Mouse (Mus musculus) G1E (cell line): Measurements from ENCODE around the gene Misp. TPM values are rescaled to one million over a fixed set of nuclear protein-coding genes. Genes with fewer than 3 reads are reported as not detected.
A peak's percentile ranks its signal among the peaks of the same experiment; 100 is the strongest.

ENCODE experiments used
- ATAC-seq: 2 replicates; pipeline ENCODE4 v1.8.0; 2016; ENCODE audit warnings: mild to moderate bottlenecking; ENCODE audit not compliant: insufficient number of reproducible peaks, poor library complexity, low FRiP score, severe bottlenecking; ENCODE audit errors: extremely low read depth
- DNase-seq: peaks from one replicate; pipeline ENCODE4 v3.0.0; 2012; ENCODE audit warnings: low spot score
- H3K27me3 ChIP-seq: 2 replicates; pipeline ENCODE4 v1.6.1; 2012; ENCODE audit warnings: mild to moderate bottlenecking, low read length, inconsistent platforms; ENCODE audit not compliant: insufficient read depth
- H3K36me3 ChIP-seq: replicated peaks from 2 replicates; pipeline ENCODE3; 2012; ENCODE audit warnings: mild to moderate bottlenecking, inconsistent platforms
- H3K4me1 ChIP-seq: 2 replicates; pipeline ENCODE4 v1.6.1; 2012; ENCODE audit warnings: low read depth, low read length, inconsistent platforms, mixed read lengths; ENCODE audit not compliant: insufficient read depth
- H3K4me3 ChIP-seq: 2 replicates; pipeline ENCODE4 v1.5.1; 2012; ENCODE audit warnings: low read depth, mild to moderate bottlenecking, inconsistent platforms, low read length, moderate library complexity, mixed read lengths
- H3K9me3 ChIP-seq: replicated peaks from 2 replicates; pipeline ENCODE4 v1.6.1; 2012; ENCODE audit warnings: inconsistent platforms
- CTCF ChIP-seq: IDR thresholded peaks from 2 replicates; pipeline ENCODE4 v1.5.1; 2012; ENCODE audit warnings: low read depth, low read length, inconsistent platforms, mixed read lengths
- GATA1 ChIP-seq: IDR thresholded peaks from 2 replicates; pipeline ENCODE4 v1.6.1; 2012; ENCODE audit warnings: borderline replicate concordance, low read length, inconsistent platforms, mixed read lengths
- GATA2 ChIP-seq: IDR thresholded peaks from 2 replicates; pipeline ENCODE4 v1.6.1; 2012; ENCODE audit warnings: low read depth, low read length, inconsistent platforms, borderline replicate concordance
- POLR2AphosphoS5 ChIP-seq: IDR thresholded peaks from 2 replicates; pipeline ENCODE4 v1.6.1; 2012; ENCODE audit warnings: low read depth, low read length, inconsistent platforms; ENCODE audit not compliant: insufficient replicate concordance
- TAL1 ChIP-seq: conservative IDR thresholded peaks from 2 replicates; pipeline ENCODE4 v1.6.1; 2012; ENCODE audit warnings: low read depth, low read length, inconsistent platforms, mixed read lengths
- polyA plus RNA-seq: library from polyadenylated mRNA; stranded (reverse); fragments of >175 nt; gene quantifications from 2 replicates; pipeline ENCODE4 v1.2.3, GENCODE M21; 2012
- total RNA-seq, 2 experiments: library from RNA; stranded (forward) in 1 of 2; stranded (reverse) in 1 of 2; fragments of 200-1000 nt in 1 of 2; fragments of >200 nt in 1 of 2; fragmentation: Nextera tagmentation in 1 of 2; gene quantifications; 2 replicates each; pipeline ENCODE4 v1.2.3; 2014 to 2017

Gene Misp
- total and polyA plus RNA-seq, 3 experiments, result 0.33 TPM; not detected in 2

GRCm38 (mm10) chr10:79807826-79808225 is 13.0 kb upstream of the Misp start:
- no peak for DNase-seq
- H3K4me3 ChIP-seq, result no peak overlapping the region
- TF ChIP-seq POLR2AphosphoS5 (no peak), CTCF (no peak), TAL1 (no peak), GATA2 (no peak), GATA1 (no peak)
- peaks cover 65% of the 10 kb centered on the region for H3K27me3 ChIP-seq
- no peaks in the 10 kb centered on the region for H3K36me3 ChIP-seq
- peaks cover 13% of the 10 kb centered on the region for H3K4me1 ChIP-seq
- no peak for ATAC-seq
- H3K9me3 ChIP-seq, result no peaks in the 10 kb centered on the region

- no peaks in the 10 kb centered on the region for H3K36me3 ChIP-seq
- H3K9me3 ChIP-seq, result no peaks in the 10 kb centered on the region
- ATAC-seq (no peak), DNase-seq (no peak)
- H3K27me3 ChIP-seq, result peaks cover 64% of the 10 kb centered on the region
- TF ChIP-seq GATA1, result no peak
- no peak for TF ChIP-seq CTCF
- no peak for TF ChIP-seq GATA2
- TF ChIP-seq POLR2AphosphoS5, result no peak
- no peak for TF ChIP-seq TAL1
- H3K4me1 ChIP-seq, result peaks cover 11% of the 10 kb centered on the region
- H3K4me3 ChIP-seq, result no peak overlapping the region
Measured at GRCm38 (mm10) chr10:79808728-79809127, 12.1 kb upstream of the Misp start.

DNA sequence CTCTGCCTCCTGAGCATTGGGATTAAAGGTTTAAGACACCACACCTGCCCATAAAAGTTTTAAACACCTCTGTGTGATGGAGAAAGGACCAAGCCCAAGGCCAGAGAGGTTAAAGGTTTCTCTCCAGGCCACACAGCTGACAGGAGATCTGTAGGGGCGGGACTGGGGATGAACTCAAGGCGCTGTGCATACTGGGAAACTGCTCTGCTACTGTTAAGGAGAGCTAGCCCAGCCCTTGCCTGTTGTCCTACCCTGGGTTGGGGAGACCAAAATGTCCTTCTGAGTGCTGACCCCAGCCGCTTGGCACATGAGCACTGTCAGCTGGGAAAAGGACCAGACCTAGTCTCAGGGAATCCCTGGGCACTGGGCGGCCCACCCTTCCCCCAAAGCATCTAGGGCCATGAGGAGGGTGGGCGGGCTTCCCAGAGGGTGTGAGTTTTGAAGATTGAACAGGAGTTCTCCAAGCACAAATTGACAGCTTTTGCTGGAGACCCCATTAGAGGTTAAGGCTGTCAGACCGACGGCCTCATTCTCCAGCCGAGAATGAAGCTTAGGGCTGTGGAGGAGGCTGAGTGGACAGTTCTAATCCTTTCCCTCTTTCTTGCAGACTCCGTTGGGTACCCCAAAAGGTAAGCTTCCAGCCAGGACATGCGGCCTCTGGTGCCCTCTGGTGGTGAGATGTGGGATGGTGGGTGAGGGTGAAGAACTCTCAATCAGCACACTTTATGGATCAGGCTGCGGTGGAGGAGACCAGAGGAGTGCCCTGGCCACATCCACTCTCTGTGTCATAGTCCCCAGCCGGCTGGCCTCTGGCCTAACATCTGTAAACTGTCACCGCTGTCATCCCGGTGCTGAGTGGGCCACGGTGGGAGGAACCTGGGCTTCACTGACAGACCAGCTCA is 8.8 kb upstream of the Misp start:
- no peaks in the 10 kb centered on the region for H3K36me3 ChIP-seq
- DNase-seq (peak; percentile 55), ATAC-seq (peak; percentile 40)
- peaks cover 66% of the 10 kb centered on the region for H3K27me3 ChIP-seq
- H3K4me3 ChIP-seq, result no peak overlapping the region
- H3K4me1 ChIP-seq, result peaks cover 5% of the 10 kb centered on the region; the same call in 1 of the 2 replicates
- no peaks in the 10 kb centered on the region for H3K9me3 ChIP-seq
- no peak for TF ChIP-seq TAL1
- TF ChIP-seq GATA2, result no peak
- no peak for TF ChIP-seq GATA1
- TF ChIP-seq CTCF, result peak; percentile 92
- TF ChIP-seq POLR2AphosphoS5, result no peak

DNA sequence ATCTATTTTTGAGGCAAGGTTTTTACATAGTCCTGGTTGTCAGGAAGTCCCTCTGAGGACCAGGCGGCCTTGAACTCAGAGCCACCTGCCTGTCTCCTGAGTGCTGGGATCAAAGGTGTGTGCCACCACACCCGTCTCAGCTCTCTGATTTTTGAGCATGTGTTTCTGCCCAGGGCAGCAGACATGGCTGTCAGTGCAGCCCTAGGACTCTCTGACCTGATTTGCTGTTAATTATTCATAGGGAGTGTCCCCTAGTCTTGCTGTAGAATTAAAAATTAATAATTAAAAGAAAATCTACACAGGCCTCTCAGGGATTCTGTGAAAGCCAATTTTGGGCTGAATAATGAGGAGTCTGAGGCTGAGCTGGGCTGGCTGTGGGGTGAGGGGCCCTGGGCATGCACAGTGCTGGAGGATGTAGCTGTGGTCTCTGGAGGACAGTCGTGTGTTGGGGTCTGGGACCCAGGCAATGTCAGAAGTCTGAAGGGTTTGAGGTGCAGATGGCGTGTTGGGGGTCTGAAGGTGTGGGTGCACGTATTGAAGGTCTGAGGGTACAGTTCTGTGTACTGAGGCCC is 6.4 kb upstream of the Misp start:
- no peak for ATAC-seq
- no peaks in the 10 kb centered on the region for H3K36me3 ChIP-seq
- no peak for TF ChIP-seq TAL1
- TF ChIP-seq GATA1, result no peak
- TF ChIP-seq POLR2AphosphoS5, result no peak
- no peak for TF ChIP-seq GATA2
- TF ChIP-seq CTCF, result no peak

DNA sequence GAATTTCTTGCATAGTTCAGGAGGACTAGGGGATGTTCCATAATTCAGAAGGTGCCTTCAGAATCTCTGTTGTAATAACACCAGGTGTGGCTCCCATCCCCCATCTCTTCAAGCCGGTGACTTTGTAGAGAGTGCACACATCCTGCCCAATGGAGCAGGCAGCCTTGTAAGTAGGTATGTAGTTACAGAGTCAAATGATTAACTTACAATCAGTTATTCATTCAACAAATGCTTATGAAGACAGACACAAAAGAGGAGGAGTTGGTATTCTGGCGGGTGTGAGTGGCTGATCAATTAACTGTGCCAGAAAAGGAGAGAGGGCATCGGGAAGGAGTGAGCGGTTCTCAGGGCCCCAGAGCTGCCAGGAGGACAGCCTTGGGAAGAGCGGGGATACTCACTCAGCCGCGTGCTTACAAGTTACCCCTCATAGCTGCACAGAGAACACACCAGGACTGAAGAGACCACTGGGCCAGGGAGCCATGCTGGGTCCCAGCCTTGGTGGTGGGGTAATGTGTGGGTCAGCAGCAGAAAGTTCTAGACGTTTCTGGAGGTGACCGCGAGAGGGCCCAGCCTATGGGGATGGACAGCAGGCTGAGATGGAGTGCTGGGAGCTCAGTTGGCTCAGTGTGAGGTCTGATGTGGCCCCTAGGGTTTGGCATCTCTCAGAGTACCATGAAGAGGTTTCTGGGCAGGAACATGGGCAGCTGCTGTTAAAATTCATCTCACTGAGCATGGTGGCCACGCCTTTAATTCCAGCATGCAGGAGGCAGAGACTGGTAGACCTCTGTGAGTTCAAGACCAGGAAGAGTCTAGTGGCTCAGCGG is 4.9 kb upstream of the Misp start:
- H3K36me3 ChIP-seq, result no peaks in the 10 kb centered on the region
- DNase-seq (no peak), ATAC-seq (no peak)
- H3K27me3 ChIP-seq, result peaks cover 69% of the 10 kb centered on the region
- H3K9me3 ChIP-seq, result no peaks in the 10 kb centered on the region
- H3K4me1 ChIP-seq, result peaks cover 7% of the 10 kb centered on the region; the same call in 1 of the 2 replicates
- TF ChIP-seq GATA1 (no peak), CTCF (no peak), GATA2 (no peak), POLR2AphosphoS5 (no peak), TAL1 (no peak)
- no peak overlapping the region for H3K4me3 ChIP-seq

More for the DNA sequence above, 6.4 kb upstream of the Misp start:
- Histone ChIP-seq H3K27me3 (peaks cover 63% of the 10 kb centered on the region), H3K4me1 (0 out of 2 replicates have a peak, but pooled peaks cover 3% of the 10 kb centered on the region), H3K4me3 (no peak overlapping the region), H3K9me3 (no peaks in the 10 kb centered on the region)
- DNase-seq, result no peak

GRCm38 (mm10) chr10:79817111-79817510 is 3.7 kb upstream of the Misp start:
- no peak for ATAC-seq
- Histone ChIP-seq H3K9me3 (no peaks in the 10 kb centered on the region), H3K27me3 (peaks cover 70% of the 10 kb centered on the region), H3K36me3 (no peaks in the 10 kb centered on the region), H3K4me1 (peaks cover 7% of the 10 kb centered on the region), H3K4me3 (no peak overlapping the region)
- no peak for DNase-seq
- TF ChIP-seq POLR2AphosphoS5 (no peak), TAL1 (no peak), GATA2 (no peak), CTCF (no peak), GATA1 (no peak)
